Mouse (Mus musculus) layer of hippocampus, adult 2 months (tissue): ENCODE data around the gene Gm10436. TPM values are rescaled to one million over a fixed set of nuclear protein-coding genes. Genes with fewer than 3 reads are reported as not detected.
"Not testable (repeated sequence)": the region's sequence is repeated elsewhere in the genome, so short reads cannot be mapped to it uniquely, and the experiment has no call there.

Experiments used
- DNase-seq, 2 experiments: peaks; one replicate each; pipeline ENCODE4 v3.0.0; 2022; ENCODE audit warnings: low spot score in 2 of 2
- H3K27ac ChIP-seq: fragments of 200-600 bp; 2 replicates; pipeline ENCODE4 v1.8.1; 2022
- H3K4me3 ChIP-seq: fragments of 200-600 bp; 2 replicates; pipeline ENCODE4 v1.8.1; 2022; ENCODE audit warnings: mild to moderate bottlenecking
- CTCF ChIP-seq: fragments of 200-600 bp; conservative IDR thresholded peaks from 2 replicates; pipeline ENCODE4 v1.8.1; 2022; ENCODE audit warnings: antibody characterized with exemption, mild to moderate bottlenecking, moderate library complexity
- long read RNA-seq, 2 experiments: library from polyadenylated mRNA; stranded (forward); transcript quantifications; one replicate each; pipeline ENCODE4 v2.0.0; 2021; ENCODE audit warnings: borderline mapping rate in 2 of 2
- total RNA-seq, 2 experiments: library from RNA; stranded (reverse); gene quantifications; 2 replicates each; pipeline ENCODE4 v1.2.3; 2021

Gm10436 gene
- total RNA-seq = not detected
- long read RNA-seq, experiment 1 = 0 reads
- long read RNA-seq, experiment 2 = 0 reads

GRCm38 (mm10) chr12:88182008-88182407 is at the start of gene Gm10436:
TSS of gene Gm10436 (minus strand) at chr12:88182108.
- not testable (repeated sequence) for DNase-seq, H3K4me3 ChIP-seq, H3K27ac ChIP-seq

- Histone ChIP-seq H3K27ac (no peak overlapping the region), H3K4me3 (no peak overlapping the region)
- DNase-seq = no peak
- TF ChIP-seq CTCF = no peak
These were observed 37.5 kb upstream of the Gm10436 start for GRCm38 (mm10) chr12:88219445-88219844.

GRCm38 (mm10) chr12:88218059-88218458 is 36.2 kb upstream of the Gm10436 start:
- not testable (repeated sequence) for DNase-seq, H3K4me3 ChIP-seq, H3K27ac ChIP-seq

- Histone ChIP-seq H3K4me3 (no peak overlapping the region), H3K27ac (no peak overlapping the region)
- TF ChIP-seq CTCF = no peak
- no peak for DNase-seq
These were observed 32.7 kb upstream of the Gm10436 start for GRCm38 (mm10) chr12:88214641-88215040.

- H3K27ac ChIP-seq, H3K4me3 ChIP-seq, DNase-seq: not testable (repeated sequence)
These were observed 29.6 kb upstream of the Gm10436 start for GRCm38 (mm10) chr12:88211458-88211857.

GRCm38 (mm10) chr12:88202856-88203255 is 20.9 kb upstream of the Gm10436 start:
- DNase-seq = no peak
- peak; percentile 46 for TF ChIP-seq CTCF
- Histone ChIP-seq H3K27ac (no peak overlapping the region), H3K4me3 (no peak overlapping the region)

Other genes starting within 250 kb of the Gm10436 start
- not detected for gene Gm2042, start 228.0 kb downstream of the Gm10436 start, total RNA-seq
- not detected for gene Gm2075, start 170.3 kb downstream of the Gm10436 start, total RNA-seq
- not detected for gene Gm6803, start 163.3 kb downstream of the Gm10436 start, total RNA-seq
- gene Gm2056, start 155.1 kb downstream of the Gm10436 start, total RNA-seq = not detected
- not detected for gene Gm16368, start 98.4 kb downstream of the Gm10436 start, total RNA-seq
- gene Gm8332, start 68.0 kb upstream of the Gm10436 start, total RNA-seq = not detected
- not detected for gene Gm5662, start 92.4 kb upstream of the Gm10436 start, total RNA-seq
- gene Gm5039, start 141.9 kb upstream of the Gm10436 start, total RNA-seq = not detected
- gene Adck1, start 178.4 kb upstream of the Gm10436 start, total RNA-seq = 10 to 100 TPM; 32.3 to 32.4 TPM